Mouse (Mus musculus) monocyte, adult 5-6 weeks (primary cell): ENCODE results near the gene Inpp4b. TPM values are rescaled to one million over a fixed set of nuclear protein-coding genes. Genes with fewer than 3 reads are reported as not detected.

Source experiments
- ATAC-seq: fragments of 153-309, 156-312 bp; replicated peaks from 2 replicates; pipeline ENCODE4 v1.8.0; 2017; ENCODE audit warnings: mild to moderate bottlenecking; ENCODE audit not compliant: low TSS enrichment, insufficient number of reproducible peaks, severe bottlenecking, poor library complexity, low FRiP score
- total RNA-seq: library from RNA; stranded (forward); fragments of 200-1000, 200-491, 200-594 nt; gene quantifications from 3 replicates; pipeline ENCODE4 v1.2.3, GENCODE M21; 2017

The Inpp4b gene
- total RNA-seq, 1 experiment from 2014 or later, result 11.9 TPM

- ATAC-seq, result no peak
Measured at GRCm38 (mm10) chr8:81855009-81855408, 512.7 kb downstream of the Inpp4b start.

GRCm38 (mm10) chr8:81856120-81856519 lies 513.8 kb downstream of the Inpp4b start:
- ATAC-seq, result no peak

GRCm38 (mm10) chr8:81856608-81857007 lies 514.3 kb downstream of the Inpp4b start:
- no peak for ATAC-seq

- no peak for ATAC-seq
Measured at GRCm38 (mm10) chr8:81858393-81858792, 516.0 kb downstream of the Inpp4b start.

- no peak for ATAC-seq
Measured at GRCm38 (mm10) chr8:81859805-81860204, 517.4 kb downstream of the Inpp4b start.

GRCm38 (mm10) chr8:81861311-81861710 lies 519.0 kb downstream of the Inpp4b start:
- ATAC-seq, result no peak

- ATAC-seq, result no peak
Measured at GRCm38 (mm10) chr8:81862738-81863137, 520.4 kb downstream of the Inpp4b start.

- ATAC-seq, result no peak
Measured at GRCm38 (mm10) chr8:81864318-81864717, 522.0 kb downstream of the Inpp4b start.

- no peak for ATAC-seq
Measured at GRCm38 (mm10) chr8:81865664-81866063, 523.3 kb downstream of the Inpp4b start.

- ATAC-seq, result no peak
Measured at GRCm38 (mm10) chr8:81867020-81867419, 524.7 kb downstream of the Inpp4b start.

- ATAC-seq, result no peak
Measured at GRCm38 (mm10) chr8:81870466-81870865, 528.1 kb downstream of the Inpp4b start.

- no peak for ATAC-seq
Measured at GRCm38 (mm10) chr8:81880071-81880470, 537.7 kb downstream of the Inpp4b start.

GRCm38 (mm10) chr8:81884195-81884594 lies 541.8 kb downstream of the Inpp4b start:
- no peak for ATAC-seq

GRCm38 (mm10) chr8:81888843-81889242 lies 546.5 kb downstream of the Inpp4b start:
- ATAC-seq, result no peak

GRCm38 (mm10) chr8:81893292-81893691 lies 550.9 kb downstream of the Inpp4b start:
- ATAC-seq, result no peak

- no peak for ATAC-seq
Measured at GRCm38 (mm10) chr8:81946812-81947211, 604.5 kb downstream of the Inpp4b start.

GRCm38 (mm10) chr8:81953101-81953500 lies 610.7 kb downstream of the Inpp4b start:
- no peak for ATAC-seq

GRCm38 (mm10) chr8:81985128-81985665 lies 642.8 kb downstream of the Inpp4b start:
- no peak for ATAC-seq

- ATAC-seq, result no peak
Measured at GRCm38 (mm10) chr8:81992966-81993365, 650.6 kb downstream of the Inpp4b start.

GRCm38 (mm10) chr8:81996239-81996638 lies 653.9 kb downstream of the Inpp4b start:
- ATAC-seq, result no peak

GRCm38 (mm10) chr8:81996823-81997222 lies 654.5 kb downstream of the Inpp4b start:
- no peak for ATAC-seq
